Comparison of ENCODE assay signal across 8 mouse cellular contexts in the genomic region with DNA sequence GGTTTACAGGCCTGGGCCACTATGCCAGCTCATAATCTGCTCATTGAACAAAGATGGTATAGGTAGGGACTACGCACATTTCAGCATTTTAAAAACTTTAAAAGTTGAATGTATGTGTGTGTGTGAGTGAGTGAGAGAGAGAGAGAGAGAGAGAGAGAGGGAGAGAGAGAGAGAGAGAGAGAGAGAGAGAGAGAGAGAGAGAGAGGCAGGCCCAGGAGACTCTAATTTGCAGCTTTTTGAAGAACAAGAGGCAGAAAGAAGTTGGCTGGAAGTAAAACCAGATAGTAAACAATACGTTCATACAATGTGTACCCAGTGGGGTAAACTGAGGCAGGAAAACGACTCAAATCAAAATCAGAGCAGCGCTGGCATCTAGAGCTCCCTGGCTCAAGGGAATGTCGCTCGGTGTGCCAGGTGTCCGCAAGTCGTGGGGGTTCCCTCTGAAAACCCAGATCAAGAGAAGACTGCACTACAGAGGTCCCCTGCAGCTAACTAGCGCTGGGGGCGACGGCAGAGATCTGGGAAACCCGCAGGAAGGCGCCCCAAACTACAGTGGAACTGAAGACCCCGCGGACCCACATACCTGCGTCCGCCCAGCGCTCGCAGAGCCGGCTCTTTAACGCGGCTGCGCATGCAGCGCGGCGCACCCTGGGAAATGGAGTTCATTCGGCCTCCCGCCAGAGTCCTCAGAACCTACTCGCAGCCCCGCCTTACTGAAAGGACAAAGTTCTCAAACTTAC. TPM values are rescaled to one million over a fixed set of nuclear protein-coding genes. Genes with fewer than 3 reads are reported as not detected.
DNase-seq lines count a peak whose midpoint lies in the region; ATAC-seq and TF ChIP-seq lines count a peak whose summit lies in the region.

A gene (minus strand): TSS at position 650 of the 740 bp plus-strand sequence.

- peak within 1 kb of the TSS; percentile 73 for H3K9ac ChIP-seq in embryonic facial prominence, embryonic 12.5 days
- H3K9ac ChIP-seq in limb, embryonic 12.5 days (replicated peaks) = peak within 1 kb of the TSS; percentile 79
- peak within 1 kb of the TSS; percentile 66 for H3K9ac ChIP-seq in midbrain, embryonic 14.5 days (replicated peaks; ENCODE audit: low read length)

- H3K27ac ChIP-seq in embryonic facial prominence, embryonic 12.5 days = no peak within 1 kb of the TSS
- H3K27ac ChIP-seq in kidney, adult 2 months (ENCODE audit: insufficient read depth, low read depth, low read length) = peak within 1 kb of the TSS; percentile 2; the same call in 1 of the 2 replicates
- no peak within 1 kb of the TSS for H3K27ac ChIP-seq in limb, embryonic 12.5 days
- H3K27ac ChIP-seq in midbrain, embryonic 14.5 days (replicated peaks; ENCODE audit: low read depth, low read length) = no peak within 1 kb of the TSS

- no peaks in the 10 kb centered on the region for H3K9me3 ChIP-seq in embryonic facial prominence, embryonic 12.5 days
- no peaks in the 10 kb centered on the region for H3K9me3 ChIP-seq in limb, embryonic 12.5 days
- no peaks in the 10 kb centered on the region for H3K9me3 ChIP-seq in midbrain, embryonic 14.5 days (ENCODE audit: control insufficient read depth, low read length)

- 3% methylated on average over 30 of the region's 30 CpGs for WGBS in embryonic facial prominence, embryonic 12.5 days
- WGBS in kidney, adult 2 months = 3% methylated on average over 30 of the region's 30 CpGs
- WGBS in limb, embryonic 12.5 days = 3% methylated on average over 30 of the region's 30 CpGs
- 3% methylated on average over 30 of the region's 30 CpGs for WGBS in midbrain, embryonic 14.5 days

- TF ChIP-seq POLR2A in kidney, adult 2 months (IDR thresholded peaks at IDR 0.05; ENCODE audit: low read depth, low read length) = no peak

- peak within 1 kb of the TSS; percentile 65 for H3K4me3 ChIP-seq in embryonic facial prominence, embryonic 12.5 days
- H3K4me3 ChIP-seq in kidney, adult 2 months (ENCODE audit: insufficient read depth, low read depth, low read length) = peak within 1 kb of the TSS; percentile 63
- peak within 1 kb of the TSS; percentile 73 for H3K4me3 ChIP-seq in limb, embryonic 12.5 days (replicated peaks)
- peak within 1 kb of the TSS; percentile 69 for H3K4me3 ChIP-seq in midbrain, embryonic 14.5 days (replicated peaks; ENCODE audit: low read depth, low read length)

- TF ChIP-seq CTCF in kidney, adult 2 months (conservative IDR thresholded peaks at IDR 0.05; ENCODE audit: insufficient read depth, insufficient read length, low read depth, low read length) = no peak

- ATAC-seq in embryonic facial prominence, embryonic 12.5 days (ENCODE audit: insufficient number of reproducible peaks, insufficient read depth, low FRiP score, low TSS enrichment) = peak; percentile 83
- ATAC-seq in limb, embryonic 12.5 days (ENCODE audit: insufficient number of reproducible peaks, insufficient read depth, low FRiP score, low TSS enrichment, low read depth) = peak; percentile 89
- peak; percentile 78 for ATAC-seq in midbrain, embryonic 14.5 days (ENCODE audit: low FRiP score, low TSS enrichment)

- peak within 1 kb of the TSS; percentile 60 for H3K4me2 ChIP-seq in embryonic facial prominence, embryonic 12.5 days (replicated peaks)
- peak within 1 kb of the TSS; percentile 65 for H3K4me2 ChIP-seq in limb, embryonic 12.5 days
- H3K4me2 ChIP-seq in midbrain, embryonic 14.5 days (ENCODE audit: low read length) = peak within 1 kb of the TSS; percentile 67

- peaks cover 19% of the 10 kb centered on the region for H3K36me3 ChIP-seq in embryonic facial prominence, embryonic 12.5 days
- no peaks in the 10 kb centered on the region for H3K36me3 ChIP-seq in kidney, adult 2 months (ENCODE audit: control insufficient read depth, insufficient read depth, low read length)
- peaks cover 24% of the 10 kb centered on the region for H3K36me3 ChIP-seq in limb, embryonic 12.5 days
- H3K36me3 ChIP-seq in midbrain, embryonic 14.5 days (ENCODE audit: control insufficient read depth, insufficient read depth, low read length) = peaks cover 7% of the 10 kb centered on the region; the same call in 1 of the 2 replicates

- no peaks in the 10 kb centered on the region for H3K27me3 ChIP-seq in embryonic facial prominence, embryonic 12.5 days
- H3K27me3 ChIP-seq in kidney, adult 2 months (replicated peaks; ENCODE audit: control insufficient read depth, insufficient read depth, low read length) = no peaks in the 10 kb centered on the region
- H3K27me3 ChIP-seq in limb, embryonic 12.5 days = no peaks in the 10 kb centered on the region
- H3K27me3 ChIP-seq in midbrain, embryonic 14.5 days (ENCODE audit: control insufficient read depth, insufficient read depth, low read length) = no peaks in the 10 kb centered on the region

- no peaks in the 10 kb centered on the region for H3K4me1 ChIP-seq in embryonic facial prominence, embryonic 12.5 days
- no peaks in the 10 kb centered on the region; the same call in 1 of the 2 replicates for H3K4me1 ChIP-seq in kidney, adult 2 months (ENCODE audit: control insufficient read depth, insufficient read depth, low read length)
- peaks cover 3% of the 10 kb centered on the region for H3K4me1 ChIP-seq in limb, embryonic 12.5 days (replicated peaks)
- H3K4me1 ChIP-seq in midbrain, embryonic 14.5 days (ENCODE audit: control insufficient read depth, insufficient read depth, low read length) = 0 out of 2 replicates have a peak, but pooled peaks cover 3% of the 10 kb centered on the region

- peak; percentile 92 for DNase-seq in 3T3-L1 (ENCODE audit: low read depth, low spot score)
- DNase-seq in adrenal gland, postnatal 36 days = peak; percentile 87 to 89
- DNase-seq in heart, adult 18-20 months = peak; percentile 87 to 92
- peak; percentile 93 for DNase-seq in kidney, adult 2 months
- peak; percentile 92 for DNase-seq in midbrain, embryonic 14.5 days
- DNase-seq in spleen, adult 18-20 months = peak; percentile 64 to 80

RNA-seq across cellular contexts. Expression of the gene that starts here (rescaled TPM):
- 1 to 10 TPM; 9.4 to 9.5 TPM for total RNA-seq in adrenal gland, postnatal 36 days (2021)
- polyA plus RNA-seq in embryonic facial prominence, embryonic 12.5 days (2016; fragmentation: Nextera tagmentation; extraction: Ambion mirVana) = 16.8 and 17.0 TPM in 2 replicates
- 1 to 10 TPM; 5.2 to 5.5 TPM for total RNA-seq in heart, adult 18-20 months (2021)
- 17.9 and 21.3 TPM in 2 replicates for polyA plus RNA-seq in kidney, adult 2 months (2012; rRNA removed)
- 17.9 and 20.3 TPM in 2 replicates for polyA plus RNA-seq in limb, embryonic 12.5 days (2016; fragmentation: Nextera tagmentation; extraction: Ambion mirVana)
- 4.9 and 6.4 TPM in 2 replicates for polyA plus RNA-seq in midbrain, embryonic 14.5 days (2014; fragmentation: Nextera tagmentation; extraction: Ambion mirVana)
